Mouse (Mus musculus) CH12.LX (cell line): ENCODE data around the gene U2surp. TPM values are rescaled to one million over a fixed set of nuclear protein-coding genes. Genes with fewer than 3 reads are reported as not detected.

ENCODE experiments used
- DNase-seq: peaks from one replicate; pipeline ENCODE4 v3.0.0-alpha.2; 2013; ENCODE audit errors: extremely low read depth
- H3K27ac ChIP-seq: 2 replicates; pipeline ENCODE4 v1.5.1; 2012; ENCODE audit warnings: low read depth, mild to moderate bottlenecking, control low read depth, moderate library complexity; ENCODE audit not compliant: insufficient read depth
- H3K27me3 ChIP-seq: replicated peaks from 2 replicates; pipeline ENCODE3; 2012; ENCODE audit warnings: inconsistent platforms
- H3K36me3 ChIP-seq, 2 experiments: replicated peaks in 1 of 2; 2 replicates each; pipeline versions ENCODE3 to v1.6.1; 2012; ENCODE audit warnings: inconsistent platforms in 1 of 2, low read length in 1 of 2, mild to moderate bottlenecking in 1 of 2, mixed read lengths in 1 of 2, moderate library complexity in 1 of 2; ENCODE audit not compliant: control insufficient read depth in 1 of 2, insufficient read depth in 1 of 2
- H3K4me1 ChIP-seq, 2 experiments: 2 replicates each; pipeline ENCODE4 v1.6.1; 2012; ENCODE audit warnings: inconsistent platforms in 1 of 2, moderate library complexity in 1 of 2; ENCODE audit not compliant: insufficient read depth in 2 of 2, control insufficient read depth in 1 of 2
- H3K4me2 ChIP-seq: 2 replicates; pipeline ENCODE4 v1.6.1; 2012; ENCODE audit warnings: low read depth, mild to moderate bottlenecking, control low read depth; ENCODE audit not compliant: poor library complexity, insufficient read depth, severe bottlenecking
- H3K4me3 ChIP-seq, 3 experiments: fragments of 150-350 bp in 1 of 3; sonication (generic) in 1 of 3; replicated peaks in 1 of 3; 2 replicates each; pipeline versions ENCODE3 to v1.5.1; 2011 to 2012; ENCODE audit warnings: low read depth in 2 of 3, low read length in 2 of 3, mild to moderate bottlenecking in 2 of 3, moderate library complexity in 2 of 3, control low read depth in 1 of 3, improper control_type of control experiment in 1 of 3, inconsistent platforms in 1 of 3, mixed read lengths in 1 of 3; ENCODE audit not compliant: poor library complexity in 1 of 3
- H3K79me2 ChIP-seq: replicated peaks from 2 replicates; pipeline ENCODE4 v1.6.1; 2012; ENCODE audit warnings: mild to moderate bottlenecking, moderate library complexity; ENCODE audit not compliant: control insufficient read depth, poor library complexity, insufficient read depth, severe bottlenecking; ENCODE audit errors: extremely low read depth
- H3K9ac ChIP-seq: 2 replicates; pipeline ENCODE4 v1.6.1; 2012; ENCODE audit warnings: low read depth, mild to moderate bottlenecking, control low read depth, moderate library complexity; ENCODE audit not compliant: insufficient read depth
- H3K9me3 ChIP-seq: replicated peaks from 2 replicates; pipeline ENCODE3; 2012; ENCODE audit warnings: low read length, inconsistent platforms, mixed read lengths
- BHLHE40 ChIP-seq: IDR thresholded peaks from 2 replicates; pipeline ENCODE4 v1.6.1; 2011; ENCODE audit warnings: mild to moderate bottlenecking, low read depth, low read length, improper control_type of control experiment
- CHD1 ChIP-seq: IDR thresholded peaks from 2 replicates; pipeline ENCODE4 v1.6.1; 2012; ENCODE audit warnings: low read depth, low read length, improper control_type of control experiment, inconsistent platforms
- CHD2 ChIP-seq: IDR thresholded peaks from 2 replicates; pipeline ENCODE4 v1.6.1; 2011; ENCODE audit warnings: low read length, improper control_type of control experiment
- CTCF ChIP-seq, 2 experiments: IDR thresholded peaks in 1 of 2; conservative IDR thresholded peaks in 1 of 2; 2 replicates each; pipeline ENCODE4 v1.5.1; 2011 to 2012; ENCODE audit warnings: low read depth in 2 of 2, low read length in 2 of 2, improper control_type of control experiment in 1 of 2, inconsistent platforms in 1 of 2, mild to moderate bottlenecking in 1 of 2, moderate library complexity in 1 of 2
- E2F4 ChIP-seq: IDR thresholded peaks from 2 replicates; pipeline ENCODE4 v1.6.1; 2011; ENCODE audit warnings: low read depth, low read length, improper control_type of control experiment; ENCODE audit not compliant: insufficient replicate concordance
- ELF1 ChIP-seq: IDR thresholded peaks from 2 replicates; pipeline ENCODE4 v1.6.1; 2014; ENCODE audit warnings: low read depth, mild to moderate bottlenecking, inconsistent platforms, low read length, improper control_type of control experiment
- EP300 ChIP-seq: IDR thresholded peaks from 2 replicates; pipeline ENCODE4 v1.6.1; 2011; ENCODE audit warnings: low read length, improper control_type of control experiment
- ETS1 ChIP-seq: conservative IDR thresholded peaks from 2 replicates; pipeline ENCODE4 v1.6.1; 2012; ENCODE audit warnings: low read depth, mild to moderate bottlenecking, inconsistent platforms, low read length, improper control_type of control experiment, moderate library complexity
- HCFC1 ChIP-seq: IDR thresholded peaks from 2 replicates; pipeline ENCODE4 v1.6.1; 2012; ENCODE audit warnings: low read depth, mild to moderate bottlenecking, inconsistent platforms, low read length, improper control_type of control experiment
- JUND ChIP-seq: conservative IDR thresholded peaks from 2 replicates; pipeline ENCODE4 v1.6.1; 2011; ENCODE audit warnings: low read depth, low read length, improper control_type of control experiment
- MAFK ChIP-seq: IDR thresholded peaks from 2 replicates; pipeline ENCODE4 v1.6.1; 2011; ENCODE audit warnings: low read length, improper control_type of control experiment; ENCODE audit not compliant: insufficient replicate concordance
- MEF2A ChIP-seq: IDR thresholded peaks from 2 replicates; pipeline ENCODE4 v1.6.1; 2014; ENCODE audit warnings: low read depth, mild to moderate bottlenecking, inconsistent platforms, low read length, improper control_type of control experiment, borderline replicate concordance
- MYC ChIP-seq: IDR thresholded peaks from 2 replicates; pipeline ENCODE4 v1.6.1; 2011; ENCODE audit warnings: low read depth, mild to moderate bottlenecking, improper control_type of control experiment, low read length
- NELFE ChIP-seq: IDR thresholded peaks from 2 replicates; pipeline ENCODE4 v1.6.1; 2011; ENCODE audit warnings: low read depth, low read length, improper control_type of control experiment
- POLR2A ChIP-seq: IDR thresholded peaks from 2 replicates; pipeline ENCODE4 v1.6.1; 2011; ENCODE audit warnings: low read depth, mild to moderate bottlenecking, improper control_type of control experiment, low read length
- POLR2AphosphoS2 ChIP-seq: IDR thresholded peaks from 2 replicates; pipeline ENCODE4 v1.6.1; 2011; ENCODE audit warnings: low read depth, low read length, improper control_type of control experiment
- RCOR1 ChIP-seq: conservative IDR thresholded peaks from 2 replicates; pipeline ENCODE4 v1.6.1; 2012; ENCODE audit warnings: low read depth, mild to moderate bottlenecking, inconsistent platforms, low read length, improper control_type of control experiment
- SMC3 ChIP-seq: IDR thresholded peaks from 2 replicates; pipeline ENCODE4 v1.6.1; 2011; ENCODE audit warnings: low read depth, low read length, improper control_type of control experiment
- TCF12 ChIP-seq: IDR thresholded peaks from 2 replicates; pipeline ENCODE4 v1.6.1; 2014; ENCODE audit warnings: low read depth, mild to moderate bottlenecking, inconsistent platforms, low read length, improper control_type of control experiment
- USF1 ChIP-seq: IDR thresholded peaks from 2 replicates; pipeline ENCODE4 v1.6.1; 2014; ENCODE audit warnings: low read depth, mild to moderate bottlenecking, inconsistent platforms, low read length, improper control_type of control experiment
- ZC3H11A ChIP-seq: IDR thresholded peaks from 2 replicates; pipeline ENCODE4 v1.6.1; 2012; ENCODE audit warnings: low read depth, mild to moderate bottlenecking, inconsistent platforms, low read length, improper control_type of control experiment
- ZKSCAN1 ChIP-seq: IDR thresholded peaks from 2 replicates; pipeline ENCODE4 v1.6.1; 2012; ENCODE audit warnings: low read depth, inconsistent platforms, low read length, improper control_type of control experiment, borderline replicate concordance
- ZMIZ1 ChIP-seq: IDR thresholded peaks from 2 replicates; pipeline ENCODE4 v1.6.1; 2012; ENCODE audit warnings: low read depth, mild to moderate bottlenecking, inconsistent platforms, low read length, improper control_type of control experiment
- dilution Hi-C: fragments of 300-500 bp; cut with MboI; formaldehyde crosslinking; loops from 2 replicates; pipeline ENCODE4 v1.14.3; 2020; ENCODE audit warnings: low sequenced_read_pairs; ENCODE audit not compliant: extremely low pct_unique_long_range_greater_than_20kb, extremely low pct_ligation_motif_present
- in situ Hi-C: fragments of 300-500 bp; cut with MboI; formaldehyde crosslinking; loops from 3 replicates; pipeline ENCODE4 v1.14.3; 2019; ENCODE audit warnings: low sequenced_read_pairs, low pct_ligation_motif_present, low pct_unique_long_range_greater_than_20kb, mixed read lengths
- polyA plus RNA-seq: library from polyadenylated mRNA; unstranded; fragments of >175 nt; gene quantifications from 2 replicates; pipeline ENCODE4 v1.2.1, GENCODE M21; 2012; ENCODE audit warnings: low read depth; ENCODE audit not compliant: insufficient read length
- total RNA-seq, 2 experiments: library from RNA; depleted of rRNA; stranded (reverse); fragments of 300-350 nt in 1 of 2; fragments of >200 nt in 1 of 2; gene quantifications; 2 replicates each; pipeline ENCODE4 v1.2.3; 2012 to 2014

U2surp gene
- total and polyA plus RNA-seq, 3 experiments: 46.5 to 103 (median 87.7) TPM

- Histone ChIP-seq H3K9me3 (no peaks in the 10 kb centered on the region), H3K79me2 (no peaks in the 10 kb centered on the region), H3K4me2 (no peak overlapping the region), H3K27me3 (no peaks in the 10 kb centered on the region), H3K4me1 (peaks cover 2 to 10% of the 10 kb centered on the region in 2 experiments; a peak in 3 of 4 replicates), H3K27ac (no peak overlapping the region), H3K4me3 (no peak overlapping the region), H3K36me3 (no peaks in the 10 kb centered on the region), H3K9ac (no peak overlapping the region)
- no peak for DNase-seq
- in situ Hi-C loops: no loop called here
- TF ChIP-seq CHD1 (no peak), HCFC1 (no peak), BHLHE40 (no peak), MEF2A (no peak), RCOR1 (no peak), E2F4 (no peak), ELF1 (no peak), USF1 (no peak)
- dilution Hi-C loops: no loop called here
These were observed 10.8 kb upstream of the U2surp start for GRCm38 (mm10) chr9:95522561-95522960.

DNA sequence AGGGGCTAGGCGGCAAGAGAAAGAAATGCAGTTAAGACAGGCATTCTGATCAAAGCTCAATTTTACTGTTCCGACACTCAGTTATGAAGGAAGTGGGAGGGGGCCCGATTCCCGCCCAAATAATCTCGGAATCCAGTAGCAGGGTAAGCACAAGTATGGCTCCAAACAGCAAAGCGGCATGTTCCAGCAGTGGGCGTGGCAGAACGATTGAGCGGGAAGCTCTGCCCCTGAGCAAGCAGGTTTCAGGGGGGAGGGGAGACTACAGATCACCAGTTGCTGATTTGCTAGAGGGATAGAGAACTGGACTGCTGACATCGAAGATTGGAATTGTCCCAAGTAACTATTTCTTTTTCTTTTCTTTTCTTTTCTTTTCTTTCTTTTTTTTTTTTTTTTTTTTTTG lies 9.8 kb upstream of the U2surp start:
- Histone ChIP-seq H3K27ac (no peak overlapping the region), H3K4me1 (peaks cover 2 to 10% of the 10 kb centered on the region in 2 experiments; a peak in 3 of 4 replicates), H3K4me2 (no peak overlapping the region), H3K4me3 (no peak overlapping the region), H3K79me2 (no peaks in the 10 kb centered on the region), H3K9ac (no peak overlapping the region), H3K9me3 (no peaks in the 10 kb centered on the region), H3K27me3 (no peaks in the 10 kb centered on the region), H3K36me3 (no peaks in the 10 kb centered on the region)
- dilution Hi-C loops (no loop called here), in situ Hi-C loops (no loop called here)
- DNase-seq: no peak
- no peak for TF ChIP-seq TCF12

DNA sequence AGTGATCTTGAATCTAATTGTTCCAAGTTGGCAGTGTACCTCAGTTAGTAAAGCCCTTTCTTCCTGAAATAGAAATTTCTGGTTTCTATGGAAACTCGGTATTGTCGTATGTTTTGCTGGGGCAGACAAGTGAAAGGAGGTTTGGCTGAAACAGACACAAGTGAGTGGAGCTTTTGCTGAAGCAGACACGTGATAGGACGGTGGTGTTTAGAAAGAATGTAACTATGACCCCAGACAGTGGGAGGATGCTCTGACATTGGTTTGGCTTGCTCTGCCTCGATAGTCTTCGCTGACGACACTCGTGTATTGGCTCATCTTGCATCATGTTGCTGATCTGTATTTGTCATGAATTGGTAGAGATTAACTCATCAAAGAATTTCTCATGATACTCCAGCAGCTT lies 9.2 kb upstream of the U2surp start:
- in situ Hi-C loops: no loop called here
- no peak overlapping the region for H3K4me2 ChIP-seq
- H3K27me3 ChIP-seq: no peaks in the 10 kb centered on the region
- TF ChIP-seq JUND (no peak), NELFE (no peak), CHD2 (no peak), SMC3 (no peak), CHD1 (no peak), BHLHE40 (no peak), ZC3H11A (no peak), TCF12 (no peak), MAFK (no peak), ZMIZ1 (no peak), EP300 (no peak), USF1 (no peak), CTCF (conservative IDR thresholded peaks at IDR 0.05 in 1 of 2, IDR thresholded peaks at IDR 0.05 in 1 of 2; ENCODE audit: low read depth in 2 of 2, low read length in 2 of 2) (no peak), MYC (no peak), ETS1 (no peak), POLR2AphosphoS2 (no peak), POLR2A (no peak), ZKSCAN1 (no peak)
- no peak for DNase-seq
- H3K36me3 ChIP-seq: no peaks in the 10 kb centered on the region
- H3K27ac ChIP-seq: no peak overlapping the region
- no peaks in the 10 kb centered on the region for H3K79me2 ChIP-seq
- no peak overlapping the region for H3K9ac ChIP-seq
- no peak overlapping the region for H3K4me3 ChIP-seq
- H3K9me3 ChIP-seq: no peaks in the 10 kb centered on the region
- dilution Hi-C loops: no loop called here
- peaks cover 2 to 10% of the 10 kb centered on the region in 2 experiments; a peak in 3 of 4 replicates for H3K4me1 ChIP-seq
